Mouse (Mus musculus): Measurements from ENCODE around the gene Ift140.

GRCm38 (mm10) chr17:25123979-25124378 is 108.1 kb downstream of the Ift140 start:
- TF ChIP-seq ETS1 (IDR thresholded peaks at IDR 0.05; ENCODE audit: low read depth, low read length) = no peak
- TF ChIP-seq CTCF (IDR thresholded peaks at IDR 0.05 in 2 of 3, conservative IDR thresholded peaks at IDR 0.05 in 1 of 3; ENCODE audit: control insufficient read depth in 1 of 3, insufficient read depth in 1 of 3, low read depth in 2 of 3, low read length in 3 of 3, poor library complexity in 1 of 3, severe bottlenecking in 1 of 3) = peak; percentile 62 to 67 (median 64)
- no peak for TF ChIP-seq KAT2A (conservative IDR thresholded peaks at IDR 0.05; ENCODE audit: low read depth, low read length)
- no peak for TF ChIP-seq GATA1 (IDR thresholded peaks at IDR 0.05; ENCODE audit: low read depth, low read length)
- no peak for TF ChIP-seq POLR2A (IDR thresholded peaks at IDR 0.05; ENCODE audit: control insufficient read depth in 1 of 2, insufficient read depth in 1 of 2, low read depth in 1 of 2, low read length in 2 of 2, poor library complexity in 1 of 2)

Data from MEL (cell line).